In the genomic region with DNA sequence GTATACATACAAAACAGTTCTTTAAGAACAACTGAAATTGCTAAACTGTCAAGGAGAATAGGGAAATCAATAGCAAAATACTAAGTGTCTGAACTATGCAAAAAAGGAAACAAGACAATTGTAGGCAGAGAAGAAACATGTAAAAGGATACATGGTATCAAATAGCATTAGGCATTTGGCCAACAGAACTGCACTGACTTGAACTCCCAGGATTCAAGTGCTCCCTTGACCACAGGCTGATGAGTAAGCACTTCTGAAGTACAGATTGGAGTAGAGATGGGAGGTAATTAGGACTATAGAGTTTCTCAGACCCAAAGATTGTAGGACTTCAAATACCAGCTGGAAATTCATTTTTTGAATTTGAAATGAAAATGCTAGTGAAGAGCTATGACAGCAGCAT, we compare ENCODE assay signal across 15 mouse cellular contexts.
DNase-seq lines count a peak whose midpoint lies in the region.
"Had no signal": no experiment of that assay in that cellular context is flagged by ENCODE, and none has a peak within 500 bp of the region (broad histone marks: within the 10 kb centered on the region; RNA-seq: fewer than 3 reads in every experiment).

No protein-coding gene starts in this region.

- DNase-seq in lung, postnatal 36 days: peak; percentile 34
- no peak for DNase-seq in lung, postnatal 4 days
- peak; percentile 81 for DNase-seq in 416B (ENCODE audit: low read depth)
- DNase-seq in adipocyte (ENCODE audit: low spot score): peak; percentile 72
- DNase-seq in right cerebral cortex, postnatal 36 days (ENCODE audit: low spot score in 2 of 2): no peak
- no peak for DNase-seq in cerebellum, adult 18-20 months
- no peak for DNase-seq in urinary bladder, postnatal 36 days (ENCODE audit: low spot score in 2 of 2)
- DNase-seq: adrenal gland, postnatal 10 days; cerebellum, adult 11 months; cerebellum, adult 9-10 months; cerebellum, postnatal 25 days; gastrocnemius, postnatal 10 days; heart, adult 18-20 months; heart, postnatal 10 days; heart, postnatal 4 days had no signal

Comparison
In these comparisons a context has a peak if more than half of its experiments do, and no peak if none do; other contexts are left out.
1. DNase-seq: peak in lung, postnatal 36 days (single experiment), 416B (single experiment) and adipocyte (single experiment); none in lung, postnatal 4 days (0 of 2), right cerebral cortex, postnatal 36 days (0 of 2), cerebellum, adult 18-20 months (0 of 2) and urinary bladder, postnatal 36 days (0 of 2).